Mouse (Mus musculus): ENCODE measurements around the gene Hebp2. TPM values are rescaled to one million over a fixed set of nuclear protein-coding genes. Genes with fewer than 3 reads are reported as not detected.

The Hebp2 gene
- polyA plus RNA-seq, 1 experiment from 2014 or later = 4.0 TPM

DNA sequence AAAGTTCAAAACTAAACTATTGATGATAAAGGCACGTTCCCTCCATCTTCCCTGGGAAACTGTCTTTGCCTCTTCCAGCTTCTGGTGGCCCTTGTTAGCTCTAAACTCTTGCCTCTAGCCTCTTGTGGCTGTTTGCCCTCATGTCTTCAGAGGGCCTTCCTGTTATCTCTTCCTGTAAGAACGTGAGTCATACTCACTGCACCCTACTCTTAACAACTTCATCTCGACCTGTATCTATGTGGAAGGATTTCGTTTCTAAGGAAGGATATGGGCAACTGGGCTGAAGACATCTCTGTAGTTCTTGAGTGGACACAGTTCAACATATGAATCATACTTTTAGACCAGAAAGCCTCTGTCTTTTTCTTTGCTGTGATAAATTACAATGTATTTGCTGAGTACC is 53.9 kb downstream of the Hebp2 start:
- H3K9ac ChIP-seq (ENCODE audit: low read depth, low read length) = no peak overlapping the region
- 0 out of 2 replicates have a peak, but pooled peaks cover 2% of the 10 kb centered on the region for H3K4me1 ChIP-seq (replicated peaks; ENCODE audit: control insufficient read depth, insufficient read depth, low read length)
- H3K9me3 ChIP-seq (ENCODE audit: control insufficient read depth) = no peaks in the 10 kb centered on the region
- peak; percentile 47; the same call in 1 of the 2 replicates for ATAC-seq
- TF ChIP-seq CTCF (IDR thresholded peaks at IDR 0.05; ENCODE audit: low read depth) = no peak
- H3K27ac ChIP-seq (ENCODE audit: low read depth, low read length) = no peak overlapping the region
- H3K4me2 ChIP-seq (replicated peaks; ENCODE audit: low read depth) = no peak overlapping the region
- H3K27me3 ChIP-seq (replicated peaks; ENCODE audit: control insufficient read depth, insufficient read depth, low read length) = no peaks in the 10 kb centered on the region
- no peak overlapping the region for H3K4me3 ChIP-seq (ENCODE audit: low read depth, low read length)
- no peaks in the 10 kb centered on the region; the same call in none of the 2 replicates for H3K36me3 ChIP-seq (ENCODE audit: control insufficient read depth, insufficient read depth)
- 37% methylated on average over 4 of the region's 4 CpGs for WGBS

DNA sequence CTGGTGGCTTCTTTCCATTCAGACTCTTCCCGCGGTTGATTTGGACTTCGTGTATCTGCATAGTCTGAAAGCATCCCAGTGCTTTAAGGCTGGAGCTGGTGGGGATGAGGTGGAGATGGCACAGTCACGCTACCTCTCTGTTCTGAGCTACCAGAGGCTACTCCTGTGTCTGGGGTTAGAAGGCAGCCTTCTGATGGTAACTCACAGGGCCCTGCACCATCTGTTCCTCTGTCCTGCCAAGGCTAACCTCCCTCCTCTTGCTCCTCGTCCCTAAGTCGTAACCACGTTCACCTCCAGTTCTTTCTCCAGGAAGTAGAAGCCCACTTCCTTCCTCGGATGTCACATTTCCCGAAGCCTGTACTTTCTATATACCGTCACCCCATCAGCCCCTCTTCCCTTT is 55.9 kb downstream of the Hebp2 start:
- no peak overlapping the region for H3K9ac ChIP-seq (ENCODE audit: low read depth, low read length)
- H3K27me3 ChIP-seq (replicated peaks; ENCODE audit: control insufficient read depth, insufficient read depth, low read length) = no peaks in the 10 kb centered on the region
- H3K4me3 ChIP-seq (ENCODE audit: low read depth, low read length) = no peak overlapping the region
- no peaks in the 10 kb centered on the region for H3K9me3 ChIP-seq (ENCODE audit: control insufficient read depth)
- H3K36me3 ChIP-seq (ENCODE audit: control insufficient read depth, insufficient read depth) = no peaks in the 10 kb centered on the region; the same call in 1 of the 2 replicates
- H3K4me2 ChIP-seq (replicated peaks; ENCODE audit: low read depth) = no peak overlapping the region
- ATAC-seq = no peak
- 78% methylated on average over 10 of the region's 10 CpGs for WGBS
- H3K4me1 ChIP-seq (replicated peaks; ENCODE audit: control insufficient read depth, insufficient read depth, low read length) = 0 out of 2 replicates have a peak, but pooled peaks cover 2% of the 10 kb centered on the region
- no peak for TF ChIP-seq CTCF (IDR thresholded peaks at IDR 0.05; ENCODE audit: low read depth)
- no peak overlapping the region for H3K27ac ChIP-seq (ENCODE audit: low read depth, low read length)

Other genes with a start within 250 kb of the Hebp2 start
- gene Nhsl1, start 227.1 kb downstream of the Hebp2 start, polyA plus RNA-seq (2015; fragmentation: Nextera tagmentation; extraction: Ambion mirVana) = 11.9 and 12.5 TPM in 2 replicates
- 1.5 and 1.6 TPM in 2 replicates for gene Arfgef3, start 197.9 kb upstream of the Hebp2 start, polyA plus RNA-seq (2015; fragmentation: Nextera tagmentation; extraction: Ambion mirVana)
- gene Gm4922, start 240.7 kb upstream of the Hebp2 start, polyA plus RNA-seq (2015; fragmentation: Nextera tagmentation; extraction: Ambion mirVana) = 0.08 and 0.10 TPM in 2 replicates